Mouse (Mus musculus) thymus, adult 2 months (tissue): ENCODE data around the gene Rbms3.

Source experiments
- CTCF ChIP-seq: fragments of 200-500 bp; IDR thresholded peaks from 2 replicates; pipeline ENCODE4 v1.5.1; 2012; ENCODE audit warnings: mild to moderate bottlenecking, control low read depth, low read length, moderate library complexity, borderline replicate concordance; ENCODE audit not compliant: control insufficient read depth, poor library complexity, insufficient read depth; ENCODE audit errors: extremely low read depth
- POLR2A ChIP-seq: fragments of 200-500 bp; IDR thresholded peaks from 2 replicates; pipeline ENCODE4 v1.6.1; 2012; ENCODE audit warnings: mild to moderate bottlenecking, low read length, control low read depth, moderate library complexity; ENCODE audit not compliant: control insufficient read depth, poor library complexity, insufficient read depth; ENCODE audit errors: extremely low read depth

DNA sequence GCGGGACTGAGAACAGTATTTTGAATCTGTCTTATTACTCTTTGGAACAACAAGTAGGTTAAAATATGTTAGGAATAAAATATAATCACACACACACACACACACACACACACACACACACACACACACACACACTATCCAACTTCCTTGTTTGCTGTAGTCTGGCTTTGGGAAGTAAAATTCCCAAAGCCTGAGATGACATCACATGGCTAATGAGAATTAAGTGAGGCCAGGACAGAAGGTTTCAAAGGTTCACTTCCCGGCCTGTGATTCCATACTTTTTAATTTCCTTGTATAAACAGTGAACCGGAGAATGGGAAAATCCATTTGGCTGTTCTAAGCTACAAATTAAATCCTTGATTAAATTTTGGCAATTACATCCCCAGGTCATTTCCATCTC lies 752.9 kb downstream of the Rbms3 start:
- no peak for TF ChIP-seq POLR2A
- no peak for TF ChIP-seq CTCF
